Mouse (Mus musculus): ENCODE data around the gene Enox1. TPM values are rescaled to one million over a fixed set of nuclear protein-coding genes. Genes with fewer than 3 reads are reported as not detected.

Enox1 gene
- polyA plus RNA-seq, 1 experiment from 2014 or later = 6.6 TPM

- Histone ChIP-seq H3K4me3 (replicated peaks; ENCODE audit: low read depth, low read length) (no peak overlapping the region), H3K27ac (no peak overlapping the region), H3K4me2 (ENCODE audit: low read length) (no peak overlapping the region), H3K4me1 (replicated peaks; ENCODE audit: insufficient read depth, low read length) (0 out of 2 replicates have a peak, but pooled peaks cover 3% of the 10 kb centered on the region), H3K27me3 (ENCODE audit: insufficient read depth, low read length) (no peaks in the 10 kb centered on the region), H3K36me3 (ENCODE audit: insufficient read depth, low read length) (no peaks in the 10 kb centered on the region), H3K9me3 (replicated peaks; ENCODE audit: low read length) (no peaks in the 10 kb centered on the region), H3K9ac (ENCODE audit: low read depth, low read length) (no peak overlapping the region)
- WGBS = 78% methylated on average over 6 of the region's 6 CpGs
- no peak for TF ChIP-seq CTCF (IDR thresholded peaks at IDR 0.05; ENCODE audit: low read depth)
- DNase-seq (ENCODE audit: low spot score) = no peak
- ATAC-seq (replicated peaks; ENCODE audit: low FRiP score, low read depth) = no peak
Observed at GRCm38 (mm10) chr14:77705006-77705405, 548.4 kb downstream of the Enox1 start.

GRCm38 (mm10) chr14:77706511-77707246 lies 550.1 kb downstream of the Enox1 start:
- Histone ChIP-seq H3K4me3 (replicated peaks; ENCODE audit: low read depth, low read length) (no peak overlapping the region), H3K4me2 (ENCODE audit: low read length) (peak overlapping the region; percentile 33), H3K27ac (no peak overlapping the region), H3K36me3 (ENCODE audit: insufficient read depth, low read length) (no peaks in the 10 kb centered on the region), H3K9ac (ENCODE audit: low read depth, low read length) (no peak overlapping the region), H3K4me1 (replicated peaks; ENCODE audit: insufficient read depth, low read length) (0 out of 2 replicates have a peak, but pooled peaks cover 3% of the 10 kb centered on the region), H3K27me3 (ENCODE audit: insufficient read depth, low read length) (no peaks in the 10 kb centered on the region), H3K9me3 (replicated peaks; ENCODE audit: low read length) (no peaks in the 10 kb centered on the region)
- 40% methylated on average over 21 of the region's 21 CpGs for WGBS
- ATAC-seq (replicated peaks; ENCODE audit: low FRiP score, low read depth) = no peak
- DNase-seq (ENCODE audit: low spot score) = no peak
- no peak for TF ChIP-seq CTCF (IDR thresholded peaks at IDR 0.05; ENCODE audit: low read depth)

- ATAC-seq (replicated peaks; ENCODE audit: low FRiP score, low read depth) (no peak), DNase-seq (ENCODE audit: low spot score) (peak; percentile 7)
- Histone ChIP-seq H3K27ac (no peak overlapping the region), H3K4me2 (ENCODE audit: low read length) (peak overlapping the region; percentile 33), H3K36me3 (ENCODE audit: insufficient read depth, low read length) (no peaks in the 10 kb centered on the region), H3K27me3 (ENCODE audit: insufficient read depth, low read length) (no peaks in the 10 kb centered on the region), H3K9me3 (replicated peaks; ENCODE audit: low read length) (no peaks in the 10 kb centered on the region), H3K4me3 (replicated peaks; ENCODE audit: low read depth, low read length) (no peak overlapping the region), H3K9ac (ENCODE audit: low read depth, low read length) (no peak overlapping the region), H3K4me1 (replicated peaks; ENCODE audit: insufficient read depth, low read length) (0 out of 2 replicates have a peak, but pooled peaks cover 3% of the 10 kb centered on the region)
- 42% methylated on average over 12 of the region's 12 CpGs for WGBS
- no peak for TF ChIP-seq CTCF (IDR thresholded peaks at IDR 0.05; ENCODE audit: low read depth)
Observed at GRCm38 (mm10) chr14:77707279-77707678, 550.7 kb downstream of the Enox1 start.

GRCm38 (mm10) chr14:77708354-77709150 lies 552.0 kb downstream of the Enox1 start:
- 41% methylated on average over 12 of the region's 12 CpGs for WGBS
- Histone ChIP-seq H3K9ac (ENCODE audit: low read depth, low read length) (no peak overlapping the region), H3K27me3 (ENCODE audit: insufficient read depth, low read length) (no peaks in the 10 kb centered on the region), H3K36me3 (ENCODE audit: insufficient read depth, low read length) (no peaks in the 10 kb centered on the region), H3K4me1 (replicated peaks; ENCODE audit: insufficient read depth, low read length) (0 out of 2 replicates have a peak, but pooled peaks cover 3% of the 10 kb centered on the region), H3K27ac (no peak overlapping the region), H3K4me2 (ENCODE audit: low read length) (no peak overlapping the region), H3K4me3 (replicated peaks; ENCODE audit: low read depth, low read length) (no peak overlapping the region), H3K9me3 (replicated peaks; ENCODE audit: low read length) (no peaks in the 10 kb centered on the region)
- peak; percentile 52 for TF ChIP-seq CTCF (IDR thresholded peaks at IDR 0.05; ENCODE audit: low read depth)
- ATAC-seq (replicated peaks; ENCODE audit: low FRiP score, low read depth) = no peak
- peak; percentile 49 for DNase-seq (ENCODE audit: low spot score)

- Histone ChIP-seq H3K36me3 (ENCODE audit: insufficient read depth, low read length) (no peaks in the 10 kb centered on the region), H3K9ac (ENCODE audit: low read depth, low read length) (no peak overlapping the region), H3K27me3 (ENCODE audit: insufficient read depth, low read length) (no peaks in the 10 kb centered on the region), H3K27ac (no peak overlapping the region), H3K4me2 (ENCODE audit: low read length) (no peak overlapping the region), H3K9me3 (replicated peaks; ENCODE audit: low read length) (no peaks in the 10 kb centered on the region), H3K4me1 (replicated peaks; ENCODE audit: insufficient read depth, low read length) (no peaks in the 10 kb centered on the region), H3K4me3 (replicated peaks; ENCODE audit: low read depth, low read length) (no peak overlapping the region)
- 58% methylated on average over 9 of the region's 9 CpGs for WGBS
- ATAC-seq (replicated peaks; ENCODE audit: low FRiP score, low read depth) (no peak), DNase-seq (ENCODE audit: low spot score) (no peak)
- TF ChIP-seq CTCF (IDR thresholded peaks at IDR 0.05; ENCODE audit: low read depth) = no peak
Observed at GRCm38 (mm10) chr14:77714931-77715535, 558.5 kb downstream of the Enox1 start.

GRCm38 (mm10) chr14:77716981-77717380 lies 560.4 kb downstream of the Enox1 start:
- no peak for DNase-seq (ENCODE audit: low spot score)
- H3K27ac ChIP-seq = no peak overlapping the region
- no peak overlapping the region for H3K4me3 ChIP-seq (replicated peaks; ENCODE audit: low read depth, low read length)
- H3K9me3 ChIP-seq (replicated peaks; ENCODE audit: low read length) = no peaks in the 10 kb centered on the region
- no peaks in the 10 kb centered on the region for H3K27me3 ChIP-seq (ENCODE audit: insufficient read depth, low read length)
- ATAC-seq (replicated peaks; ENCODE audit: low FRiP score, low read depth) = no peak
- H3K9ac ChIP-seq (ENCODE audit: low read depth, low read length) = no peak overlapping the region
- H3K4me2 ChIP-seq (ENCODE audit: low read length) = no peak overlapping the region
- TF ChIP-seq CTCF (IDR thresholded peaks at IDR 0.05; ENCODE audit: low read depth) = no peak
- no peaks in the 10 kb centered on the region for H3K4me1 ChIP-seq (replicated peaks; ENCODE audit: insufficient read depth, low read length)
- WGBS = 91% methylated on average over 5 of the region's 5 CpGs
- H3K36me3 ChIP-seq (ENCODE audit: insufficient read depth, low read length) = no peaks in the 10 kb centered on the region

Measured in kidney, postnatal 0 days (tissue).